Mouse (Mus musculus) liver, postnatal 0 days (tissue): ENCODE data around the gene Epb41.

Experiments used
- CTCF ChIP-seq: sonication (generic); IDR thresholded peaks from 2 replicates; pipeline ENCODE4 v1.5.1; 2016; ENCODE audit warnings: antibody characterized with exemption, low read depth
- EP300 ChIP-seq: IDR thresholded peaks from 2 replicates; pipeline ENCODE4 v1.6.1; 2016; ENCODE audit warnings: antibody characterized with exemption, low read depth, mild to moderate bottlenecking

GRCm38 (mm10) chr4:132022639-132023038 is 52.5 kb downstream of the Epb41 start:
- peak; percentile 59 for TF ChIP-seq CTCF
- no peak for TF ChIP-seq EP300
